Mouse (Mus musculus): ENCODE data around the gene Nelfb. TPM values are rescaled to one million over a fixed set of nuclear protein-coding genes. Genes with fewer than 3 reads are reported as not detected.

Gene Nelfb
- polyA plus RNA-seq, 1 experiment from 2014 or later: 101 TPM

GRCm38 (mm10) chr2:25178285-25178972, 32.9 kb downstream of the Nelfb start:
- H3K9ac ChIP-seq (ENCODE audit: low read depth, low read length): 0 out of 2 replicates have a peak overlapping the region, but pooled peaks have one; percentile 12
- H3K4me2 ChIP-seq (replicated peaks; ENCODE audit: low read depth, low read length): no peak overlapping the region
- H3K27ac ChIP-seq (ENCODE audit: low read depth, low read length): peak overlapping the region; percentile 73; the same call in 1 of the 2 replicates
- H3K4me3 ChIP-seq (ENCODE audit: low read length): no peak overlapping the region
- peaks cover 24% of the 10 kb centered on the region for H3K27me3 ChIP-seq (ENCODE audit: control insufficient read depth, insufficient read depth, low read length)
- WGBS: 17% methylated on average over 10 of the region's 10 CpGs
- no peaks in the 10 kb centered on the region for H3K36me3 ChIP-seq (ENCODE audit: control insufficient read depth, insufficient read depth, low read length)
- no peaks in the 10 kb centered on the region for H3K9me3 ChIP-seq (ENCODE audit: control insufficient read depth, low read length)
- peaks cover 39% of the 10 kb centered on the region for H3K4me1 ChIP-seq (ENCODE audit: control insufficient read depth, insufficient read depth, low read length)
- ATAC-seq (ENCODE audit: low FRiP score, low TSS enrichment): no peak

DNA sequence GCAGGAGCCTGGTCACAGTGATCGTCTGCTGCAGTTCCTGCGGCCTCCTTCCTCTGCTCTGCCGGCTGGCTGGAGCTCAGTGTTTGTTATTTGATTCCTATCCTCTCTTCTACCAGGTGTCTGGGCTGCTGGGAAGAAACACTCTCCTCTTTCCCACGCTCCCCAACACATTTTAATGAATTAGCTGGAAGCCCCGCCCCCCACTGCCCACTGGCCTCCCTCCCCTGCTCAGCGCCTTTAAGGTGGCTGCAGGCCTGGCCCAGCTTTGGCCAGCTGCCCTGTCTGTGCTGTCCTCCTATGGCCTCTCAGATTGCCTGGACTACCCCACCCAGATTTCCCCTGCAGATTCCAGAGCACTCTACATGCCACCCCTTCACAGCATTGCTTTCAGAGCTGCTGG, 33.6 kb downstream of the Nelfb start:
- peak overlapping the region; percentile 38; the same call in 1 of the 2 replicates for H3K9ac ChIP-seq (ENCODE audit: low read depth, low read length)
- H3K27ac ChIP-seq (ENCODE audit: low read depth, low read length): peak overlapping the region; percentile 73
- WGBS: 6% methylated on average over 6 of the region's 6 CpGs
- no peaks in the 10 kb centered on the region for H3K9me3 ChIP-seq (ENCODE audit: control insufficient read depth, low read length)
- peaks cover 44% of the 10 kb centered on the region for H3K4me1 ChIP-seq (ENCODE audit: control insufficient read depth, insufficient read depth, low read length)
- peak overlapping the region; percentile 27 for H3K4me2 ChIP-seq (replicated peaks; ENCODE audit: low read depth, low read length)
- H3K36me3 ChIP-seq (ENCODE audit: control insufficient read depth, insufficient read depth, low read length): no peaks in the 10 kb centered on the region
- ATAC-seq (ENCODE audit: low FRiP score, low TSS enrichment): peak; percentile 11
- H3K4me3 ChIP-seq (ENCODE audit: low read length): peak overlapping the region; percentile 15; the same call in 1 of the 2 replicates
- peaks cover 22% of the 10 kb centered on the region for H3K27me3 ChIP-seq (ENCODE audit: control insufficient read depth, insufficient read depth, low read length)

- H3K27me3 ChIP-seq (ENCODE audit: control insufficient read depth, insufficient read depth, low read length): peaks cover 22% of the 10 kb centered on the region
- peak overlapping the region; percentile 15; the same call in 1 of the 2 replicates for H3K4me3 ChIP-seq (ENCODE audit: low read length)
- H3K9ac ChIP-seq (ENCODE audit: low read depth, low read length): peak overlapping the region; percentile 38; the same call in 1 of the 2 replicates
- 22% methylated on average over 4 of the region's 4 CpGs for WGBS
- no peaks in the 10 kb centered on the region for H3K9me3 ChIP-seq (ENCODE audit: control insufficient read depth, low read length)
- ATAC-seq (ENCODE audit: low FRiP score, low TSS enrichment): no peak
- peaks cover 42% of the 10 kb centered on the region for H3K4me1 ChIP-seq (ENCODE audit: control insufficient read depth, insufficient read depth, low read length)
- no peaks in the 10 kb centered on the region for H3K36me3 ChIP-seq (ENCODE audit: control insufficient read depth, insufficient read depth, low read length)
- H3K4me2 ChIP-seq (replicated peaks; ENCODE audit: low read depth, low read length): peak overlapping the region; percentile 27
- H3K27ac ChIP-seq (ENCODE audit: low read depth, low read length): peak overlapping the region; percentile 73
Measured at GRCm38 (mm10) chr2:25177076-25177475, 34.2 kb downstream of the Nelfb start.

GRCm38 (mm10) chr2:25176573-25176972, 34.7 kb downstream of the Nelfb start:
- Histone ChIP-seq H3K4me2 (replicated peaks; ENCODE audit: low read depth, low read length) (peak overlapping the region; percentile 27), H3K9ac (ENCODE audit: low read depth, low read length) (no peak overlapping the region), H3K4me1 (ENCODE audit: control insufficient read depth, insufficient read depth, low read length) (peaks cover 42% of the 10 kb centered on the region)

GRCm38 (mm10) chr2:25175690-25176078, 35.6 kb downstream of the Nelfb start:
- no peak overlapping the region; the same call in 1 of the 2 replicates for H3K4me2 ChIP-seq (replicated peaks; ENCODE audit: low read depth, low read length)
- peaks cover 40% of the 10 kb centered on the region for H3K4me1 ChIP-seq (ENCODE audit: control insufficient read depth, insufficient read depth, low read length)

More at GRCm38 (mm10) chr2:25176573-25176972, 34.7 kb downstream of the Nelfb start:
- H3K4me3 ChIP-seq (ENCODE audit: low read length): no peak overlapping the region
- H3K36me3 ChIP-seq (ENCODE audit: control insufficient read depth, insufficient read depth, low read length): no peaks in the 10 kb centered on the region
- ATAC-seq (ENCODE audit: low FRiP score, low TSS enrichment): no peak
- H3K27me3 ChIP-seq (ENCODE audit: control insufficient read depth, insufficient read depth, low read length): peaks cover 19% of the 10 kb centered on the region
- H3K27ac ChIP-seq (ENCODE audit: low read depth, low read length): peak overlapping the region; percentile 73; the same call in 1 of the 2 replicates
- WGBS: 48% methylated on average over 6 of the region's 6 CpGs
- no peaks in the 10 kb centered on the region for H3K9me3 ChIP-seq (ENCODE audit: control insufficient read depth, low read length)

GRCm38 (mm10) chr2:25174866-25175689, 36.2 kb downstream of the Nelfb start:
- H3K27ac ChIP-seq (ENCODE audit: low read depth, low read length): peak overlapping the region; percentile 32; the same call in 1 of the 2 replicates
- no peak overlapping the region for H3K9ac ChIP-seq (ENCODE audit: low read depth, low read length)
- H3K9me3 ChIP-seq (ENCODE audit: control insufficient read depth, low read length): no peaks in the 10 kb centered on the region
- ATAC-seq (ENCODE audit: low FRiP score, low TSS enrichment): no peak
- 52% methylated on average over 7 of the region's 7 CpGs for WGBS
- H3K36me3 ChIP-seq (ENCODE audit: control insufficient read depth, insufficient read depth, low read length): no peaks in the 10 kb centered on the region
- H3K4me2 ChIP-seq (replicated peaks; ENCODE audit: low read depth, low read length): no peak overlapping the region; the same call in 1 of the 2 replicates
- peaks cover 9% of the 10 kb centered on the region; the same call in 1 of the 2 replicates for H3K27me3 ChIP-seq (ENCODE audit: control insufficient read depth, insufficient read depth, low read length)
- H3K4me1 ChIP-seq (ENCODE audit: control insufficient read depth, insufficient read depth, low read length): peaks cover 40% of the 10 kb centered on the region
- H3K4me3 ChIP-seq (ENCODE audit: low read length): no peak overlapping the region

More at GRCm38 (mm10) chr2:25175690-25176078, 35.6 kb downstream of the Nelfb start:
- Histone ChIP-seq H3K9me3 (ENCODE audit: control insufficient read depth, low read length) (no peaks in the 10 kb centered on the region), H3K36me3 (ENCODE audit: control insufficient read depth, insufficient read depth, low read length) (no peaks in the 10 kb centered on the region), H3K9ac (ENCODE audit: low read depth, low read length) (no peak overlapping the region), H3K4me3 (ENCODE audit: low read length) (no peak overlapping the region), H3K27ac (ENCODE audit: low read depth, low read length) (peak overlapping the region; percentile 32), H3K27me3 (ENCODE audit: control insufficient read depth, insufficient read depth, low read length) (peaks cover 10% of the 10 kb centered on the region)
- WGBS: 70% methylated on average over 4 of the region's 4 CpGs
- no peak for ATAC-seq (ENCODE audit: low FRiP score, low TSS enrichment)

GRCm38 (mm10) chr2:25173821-25174220, 37.5 kb downstream of the Nelfb start:
- WGBS: 92% methylated on average over 4 of the region's 4 CpGs
- no peaks in the 10 kb centered on the region for H3K36me3 ChIP-seq (ENCODE audit: control insufficient read depth, insufficient read depth, low read length)
- ATAC-seq (ENCODE audit: low FRiP score, low TSS enrichment): no peak
- H3K4me3 ChIP-seq (ENCODE audit: low read length): no peak overlapping the region
- H3K9me3 ChIP-seq (ENCODE audit: control insufficient read depth, low read length): no peaks in the 10 kb centered on the region
- no peak overlapping the region for H3K4me2 ChIP-seq (replicated peaks; ENCODE audit: low read depth, low read length)
- peaks cover 50% of the 10 kb centered on the region for H3K4me1 ChIP-seq (ENCODE audit: control insufficient read depth, insufficient read depth, low read length)
- H3K27ac ChIP-seq (ENCODE audit: low read depth, low read length): no peak overlapping the region
- H3K9ac ChIP-seq (ENCODE audit: low read depth, low read length): no peak overlapping the region
- H3K27me3 ChIP-seq (ENCODE audit: control insufficient read depth, insufficient read depth, low read length): peaks cover 8% of the 10 kb centered on the region; the same call in 1 of the 2 replicates

DNA sequence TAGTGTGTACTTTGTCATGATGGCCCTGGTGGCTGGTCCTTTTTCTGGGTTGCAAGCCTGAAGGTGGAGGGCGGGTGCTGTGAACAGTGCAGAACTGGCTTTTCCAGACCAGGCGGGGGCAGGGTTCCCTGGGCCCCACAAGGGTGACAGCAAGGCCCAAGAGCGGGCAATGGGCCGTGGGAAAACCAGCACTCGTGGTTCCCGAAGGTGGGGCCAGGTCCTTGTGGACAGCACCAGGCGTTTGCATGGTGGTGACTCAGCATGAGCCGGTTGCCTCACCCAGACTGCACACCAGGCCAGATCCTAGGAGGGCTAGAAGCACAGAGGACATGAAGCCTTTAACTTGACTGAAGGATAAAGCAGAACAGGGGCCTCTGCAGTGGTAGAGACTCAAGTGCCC, 38.7 kb downstream of the Nelfb start:
- H3K9ac ChIP-seq (ENCODE audit: low read depth, low read length): no peak overlapping the region
- peaks cover 49% of the 10 kb centered on the region for H3K4me1 ChIP-seq (ENCODE audit: control insufficient read depth, insufficient read depth, low read length)

More for the DNA sequence above, 38.7 kb downstream of the Nelfb start:
- no peak for ATAC-seq (ENCODE audit: low FRiP score, low TSS enrichment)
- Histone ChIP-seq H3K27me3 (ENCODE audit: control insufficient read depth, insufficient read depth, low read length) (no peaks in the 10 kb centered on the region), H3K9me3 (ENCODE audit: control insufficient read depth, low read length) (no peaks in the 10 kb centered on the region), H3K4me3 (ENCODE audit: low read length) (no peak overlapping the region), H3K4me2 (replicated peaks; ENCODE audit: low read depth, low read length) (no peak overlapping the region), H3K27ac (ENCODE audit: low read depth, low read length) (no peak overlapping the region), H3K36me3 (ENCODE audit: control insufficient read depth, insufficient read depth, low read length) (no peaks in the 10 kb centered on the region)
- 40% methylated on average over 8 of the region's 8 CpGs for WGBS
